Mouse (Mus musculus): ENCODE results near the gene Fli1.

DNA sequence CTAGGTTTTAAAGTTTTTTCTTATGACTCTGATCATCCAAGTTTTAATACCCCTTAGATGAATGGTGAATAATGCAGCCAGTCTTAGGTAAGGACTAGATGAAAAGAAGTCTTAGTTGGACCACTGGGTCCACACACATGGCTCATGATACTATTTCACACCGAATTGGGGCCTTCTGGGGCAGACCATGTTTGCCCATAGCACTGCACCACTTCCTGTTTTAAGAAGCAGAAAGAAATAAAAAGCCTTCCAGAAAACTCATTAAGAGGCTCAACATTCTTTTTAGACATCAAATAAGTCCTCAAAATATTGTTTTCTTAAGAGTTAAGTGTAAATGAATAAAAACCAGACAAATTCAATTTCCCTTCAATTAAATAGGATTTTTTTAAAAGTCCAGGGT lies 11.7 kb downstream of the Fli1 start:
- TF ChIP-seq CTCF (IDR thresholded peaks at IDR 0.05; ENCODE audit: low read depth, low read length) = no peak
- TF ChIP-seq POLR2A (IDR thresholded peaks at IDR 0.05; ENCODE audit: borderline replicate concordance, low read depth, low read length) = no peak
